Mouse (Mus musculus) midbrain, embryonic 10.5 days (tissue): ENCODE results near the gene Tbxas1. TPM values are rescaled to one million over a fixed set of nuclear protein-coding genes. Genes with fewer than 3 reads are reported as not detected.

Experiments
- DNase-seq: peaks from one replicate; pipeline ENCODE4 v3.0.0-alpha.2; 2017; ENCODE audit warnings: low spot score
- H3K27ac ChIP-seq: fragments of 300-500 bp; sonication (generic); replicated peaks from 2 replicates; pipeline ENCODE4 v1.5.1; 2016; ENCODE audit warnings: mild to moderate bottlenecking
- H3K27me3 ChIP-seq: fragments of 300-500 bp; sonication (generic); 2 replicates; pipeline ENCODE4 v1.6.1; 2016; ENCODE audit warnings: low read depth, mild to moderate bottlenecking; ENCODE audit not compliant: poor library complexity, severe bottlenecking
- H3K36me3 ChIP-seq: fragments of 300-500 bp; sonication (generic); 2 replicates; pipeline ENCODE4 v1.6.1; 2016; ENCODE audit warnings: mild to moderate bottlenecking, moderate library complexity
- H3K4me1 ChIP-seq: fragments of 300-500 bp; sonication (generic); 2 replicates; pipeline ENCODE4 v1.6.1; 2016
- H3K4me3 ChIP-seq: fragments of 300-500 bp; sonication (generic); 2 replicates; pipeline ENCODE4 v1.5.1; 2016; ENCODE audit warnings: mild to moderate bottlenecking, moderate library complexity
- H3K9me3 ChIP-seq: fragments of 300-500 bp; sonication (generic); replicated peaks from 2 replicates; pipeline ENCODE4 v1.6.1; 2016; ENCODE audit warnings: mild to moderate bottlenecking
- WGBS: fragments of 180-500 bp; shearing (Covaris S2); methylation state at CpG from one replicate; pipeline ENCODE4 v1.1.7; 2016; 5-methylcytosine and 5-hydroxymethylcytosine counted together
- polyA plus RNA-seq: library from polyadenylated mRNA; unstranded; fragments of >200 nt; fragmentation: Nextera tagmentation; extraction: Ambion mirVana; gene quantifications from 2 replicates; pipeline ENCODE4 v1.2.1, GENCODE M21; 2016

Gene Tbxas1
- polyA plus RNA-seq, 1 experiment from 2014 or later: 1.1 TPM

DNA sequence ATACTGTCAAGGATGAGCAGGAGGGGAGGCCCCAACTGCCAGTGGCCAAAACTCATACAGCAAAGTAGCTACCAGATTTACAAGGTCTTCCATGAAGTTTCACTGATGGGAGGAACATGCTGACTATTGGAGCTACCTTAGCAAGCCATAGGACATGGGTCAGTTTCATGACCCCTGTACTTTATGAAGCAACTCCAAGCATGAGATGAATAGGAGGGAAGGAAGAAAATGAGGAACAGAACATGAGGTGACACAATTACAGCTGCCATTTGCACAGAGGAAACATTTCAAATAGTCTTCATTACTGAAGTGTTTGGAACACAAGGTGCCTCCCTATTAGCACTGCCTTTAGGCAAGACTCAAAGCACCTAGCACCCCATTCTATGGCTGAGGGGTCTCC is 9.4 kb upstream of the Tbxas1 start:
- Histone ChIP-seq H3K27me3 (no peaks in the 10 kb centered on the region), H3K36me3 (peaks cover 5% of the 10 kb centered on the region; the same call in 1 of the 2 replicates), H3K27ac (no peak overlapping the region), H3K4me1 (peaks cover 66% of the 10 kb centered on the region), H3K4me3 (no peak overlapping the region), H3K9me3 (no peaks in the 10 kb centered on the region)
- DNase-seq: no peak

DNA sequence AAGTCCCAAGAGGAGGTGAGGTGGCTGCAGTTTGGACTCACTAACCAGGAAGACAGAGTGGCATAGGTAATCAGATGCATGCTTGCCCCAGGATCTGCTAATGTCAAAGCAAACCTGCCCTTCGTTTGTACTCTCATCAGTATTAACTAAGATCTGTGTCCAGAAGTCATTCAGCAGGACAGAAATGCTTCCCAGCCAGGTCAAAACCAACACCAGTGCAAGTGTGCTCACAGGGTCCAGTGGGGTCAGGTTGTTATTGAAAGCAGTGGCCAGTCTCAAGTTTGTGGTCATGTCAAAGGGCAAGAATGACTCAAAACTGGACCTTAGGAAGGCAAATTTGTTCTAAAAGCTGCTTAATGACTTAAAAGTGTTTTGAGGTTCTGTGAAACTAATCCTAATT is 8.8 kb upstream of the Tbxas1 start:
- H3K9me3 ChIP-seq: no peaks in the 10 kb centered on the region
- H3K27ac ChIP-seq: no peak overlapping the region
- H3K4me1 ChIP-seq: peaks cover 71% of the 10 kb centered on the region
- peaks cover 5% of the 10 kb centered on the region; the same call in 1 of the 2 replicates for H3K36me3 ChIP-seq
- WGBS: 78% methylated on average over 1 of the region's 1 CpGs
- no peaks in the 10 kb centered on the region for H3K27me3 ChIP-seq
- no peak overlapping the region for H3K4me3 ChIP-seq
- DNase-seq: no peak

DNA sequence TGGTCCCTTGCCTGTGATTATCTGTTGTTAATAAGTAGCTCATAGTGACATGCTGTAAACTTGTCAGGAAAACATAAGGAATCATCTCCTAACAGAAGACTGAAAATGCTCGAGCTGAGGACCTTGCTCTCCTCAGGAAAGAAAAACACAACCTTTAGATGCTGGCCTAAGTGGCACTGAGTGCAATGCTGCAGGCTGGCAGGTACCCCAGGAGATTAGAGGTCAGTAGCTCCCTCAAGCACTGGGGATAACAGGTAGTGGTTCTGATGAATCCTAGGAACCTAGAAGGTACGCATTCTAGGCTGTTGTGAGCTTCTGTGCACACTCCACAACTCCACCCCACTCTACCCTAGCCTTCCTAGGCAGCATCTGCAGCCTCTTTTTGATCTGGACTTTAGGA is 8.4 kb upstream of the Tbxas1 start:
- WGBS: 82% methylated on average over 2 of the region's 2 CpGs
- Histone ChIP-seq H3K9me3 (no peaks in the 10 kb centered on the region), H3K27ac (no peak overlapping the region), H3K27me3 (no peaks in the 10 kb centered on the region), H3K4me1 (peaks cover 75% of the 10 kb centered on the region), H3K4me3 (no peak overlapping the region), H3K36me3 (peaks cover 5% of the 10 kb centered on the region; the same call in 1 of the 2 replicates)
- DNase-seq: no peak

DNA sequence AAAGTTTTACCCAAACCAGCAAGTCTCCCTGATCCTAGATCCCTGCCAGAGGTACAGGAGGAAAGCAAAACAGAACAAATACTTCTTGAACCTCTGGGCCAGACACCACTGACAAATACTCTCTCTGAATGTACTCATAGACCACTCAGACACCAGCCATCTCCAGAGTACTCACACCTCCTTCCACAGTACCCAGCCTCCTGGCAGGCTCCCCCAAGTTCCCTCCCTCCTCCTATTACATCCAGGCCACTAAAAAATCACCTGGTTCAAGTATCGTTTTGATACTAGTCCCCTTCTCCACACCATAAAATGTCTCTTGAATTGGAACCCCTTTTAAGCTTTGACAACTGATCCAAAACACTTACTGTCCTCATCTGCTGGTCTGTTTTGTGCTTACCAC is 7.9 kb upstream of the Tbxas1 start:
- no peak overlapping the region for H3K27ac ChIP-seq
- 47% methylated on average over 1 of the region's 1 CpGs for WGBS
- no peaks in the 10 kb centered on the region for H3K27me3 ChIP-seq
- H3K9me3 ChIP-seq: no peaks in the 10 kb centered on the region
- H3K36me3 ChIP-seq: peaks cover 5% of the 10 kb centered on the region; the same call in 1 of the 2 replicates
- no peak for DNase-seq
- no peak overlapping the region for H3K4me3 ChIP-seq
- peaks cover 81% of the 10 kb centered on the region for H3K4me1 ChIP-seq

DNA sequence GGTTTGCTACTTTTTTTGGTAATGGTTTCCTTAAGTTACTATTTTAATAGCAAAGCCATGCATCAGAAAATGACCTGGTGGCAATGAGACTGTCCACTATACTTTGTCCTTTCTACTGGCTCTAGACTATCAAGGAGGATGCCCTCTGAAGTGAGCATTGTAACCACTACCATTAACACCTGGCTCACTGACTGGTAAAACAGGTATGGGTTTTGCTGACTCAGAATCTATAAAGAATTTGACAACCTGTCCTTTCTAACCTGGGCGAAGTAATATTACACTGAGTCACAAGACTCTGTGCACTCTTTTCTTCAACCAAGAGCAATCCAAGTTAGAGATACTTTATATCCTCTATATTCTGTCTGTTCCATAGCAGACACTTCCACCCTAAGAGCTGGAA is 6.2 kb upstream of the Tbxas1 start:
- DNase-seq: no peak
- Histone ChIP-seq H3K27me3 (no peaks in the 10 kb centered on the region), H3K36me3 (peaks cover 5% of the 10 kb centered on the region; the same call in 1 of the 2 replicates), H3K4me3 (no peak overlapping the region), H3K4me1 (peaks cover 94% of the 10 kb centered on the region), H3K9me3 (no peaks in the 10 kb centered on the region), H3K27ac (no peak overlapping the region)
- WGBS: 90% methylated on average over 1 of the region's 1 CpGs

DNA sequence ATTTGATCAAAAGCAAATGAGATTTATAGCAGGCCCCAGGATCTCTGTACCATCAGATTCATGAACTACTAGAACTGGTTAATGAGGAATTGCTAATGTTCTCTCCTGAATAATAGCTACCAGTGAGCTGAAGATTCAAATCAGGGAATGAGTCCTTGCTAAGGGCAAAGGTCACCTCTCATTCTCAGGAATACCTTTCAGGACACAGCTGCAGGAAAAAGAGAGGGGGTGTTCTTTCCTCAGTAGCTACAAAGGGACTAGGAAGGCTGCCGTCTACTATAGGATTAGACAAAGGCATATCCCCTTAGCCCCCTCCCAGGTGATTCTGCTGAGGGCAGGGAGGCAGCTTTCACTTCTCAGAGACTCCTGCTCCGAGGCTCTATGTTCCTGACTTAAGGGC is 5.1 kb upstream of the Tbxas1 start:
- Histone ChIP-seq H3K4me1 (peaks cover 90% of the 10 kb centered on the region), H3K4me3 (no peak overlapping the region), H3K36me3 (peaks cover 5% of the 10 kb centered on the region; the same call in 1 of the 2 replicates), H3K9me3 (no peaks in the 10 kb centered on the region), H3K27ac (peak overlapping the region; percentile 70), H3K27me3 (no peaks in the 10 kb centered on the region)
- WGBS: 18% methylated on average over 2 of the region's 2 CpGs
- DNase-seq: no peak

DNA sequence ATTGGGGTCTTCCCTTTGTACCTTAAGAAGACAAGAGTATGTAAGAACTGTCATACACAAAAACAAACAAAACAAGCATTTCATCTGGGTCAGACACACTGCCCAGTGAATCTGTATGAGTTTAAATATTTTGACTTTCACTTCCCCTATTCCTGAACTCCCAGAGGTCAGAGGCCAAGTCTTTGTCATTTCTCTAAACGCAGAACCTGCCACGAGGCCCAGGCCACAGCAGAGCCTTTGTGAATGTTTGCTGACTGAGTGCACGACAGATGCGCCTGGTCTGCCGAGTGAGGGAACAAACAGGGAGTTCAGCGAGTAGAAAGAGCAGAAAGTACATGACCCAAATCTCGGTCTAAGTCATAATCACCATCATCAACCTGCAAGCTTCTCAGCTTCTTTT is 4.2 kb upstream of the Tbxas1 start:
- DNase-seq: peak; percentile 50
- H3K4me3 ChIP-seq: peak overlapping the region; percentile 25; the same call in 1 of the 2 replicates

DNA sequence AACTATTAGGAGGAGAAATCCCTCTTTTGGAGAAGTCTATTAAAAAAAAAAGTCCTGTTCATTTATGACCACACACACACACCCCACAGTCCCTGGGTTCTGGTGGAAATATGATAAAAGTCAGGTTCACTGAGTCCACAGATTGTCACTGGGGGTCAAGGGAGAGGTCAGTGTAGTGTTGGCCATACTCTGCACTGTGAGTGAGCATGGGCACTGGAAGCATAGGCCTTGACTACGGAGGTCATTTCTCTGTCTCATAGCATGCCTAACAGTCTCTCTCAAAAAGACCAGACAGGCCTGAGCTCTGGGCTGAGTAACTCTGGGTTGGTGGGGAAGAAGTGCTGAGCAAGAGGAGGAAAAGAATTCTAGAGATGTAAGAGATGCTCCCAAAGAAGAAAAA is 1.9 kb upstream of the Tbxas1 start:
- Histone ChIP-seq H3K4me1 (peaks cover 68% of the 10 kb centered on the region), H3K27me3 (peaks cover 12% of the 10 kb centered on the region), H3K36me3 (peaks cover 5% of the 10 kb centered on the region; the same call in 1 of the 2 replicates), H3K4me3 (peak overlapping the region; percentile 99), H3K9me3 (no peaks in the 10 kb centered on the region), H3K27ac (peak overlapping the region; percentile 99; the same call in 1 of the 2 replicates)
- no peak for DNase-seq
- WGBS: 71% methylated on average over 1 of the region's 1 CpGs

More for the DNA sequence above, 4.2 kb upstream of the Tbxas1 start:
- Histone ChIP-seq H3K27ac (peak overlapping the region; percentile 77), H3K27me3 (no peaks in the 10 kb centered on the region), H3K36me3 (peaks cover 5% of the 10 kb centered on the region; the same call in 1 of the 2 replicates), H3K4me1 (peaks cover 80% of the 10 kb centered on the region), H3K9me3 (no peaks in the 10 kb centered on the region)
- 13% methylated on average over 7 of the region's 7 CpGs for WGBS

DNA sequence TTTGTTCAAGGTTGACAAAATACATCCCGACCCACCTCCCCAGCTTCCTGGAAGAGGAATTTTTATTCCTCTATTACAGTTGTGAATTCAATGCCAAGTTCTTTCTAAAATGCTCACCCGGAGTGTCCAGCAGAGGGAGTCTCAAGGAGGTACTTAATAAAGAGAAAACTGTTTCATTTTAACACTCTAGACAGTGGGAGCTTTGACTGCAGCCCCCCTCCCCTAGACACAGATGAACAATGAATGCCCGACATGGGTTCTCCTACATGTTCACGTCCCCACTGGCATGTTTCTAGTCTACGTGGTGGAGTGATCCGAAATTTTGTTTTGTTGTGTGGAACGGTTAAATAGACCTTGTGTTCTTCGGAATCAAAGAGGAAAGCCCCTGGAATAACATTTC is 1.2 kb upstream of the Tbxas1 start:
- peaks cover 18% of the 10 kb centered on the region for H3K27me3 ChIP-seq
- H3K4me1 ChIP-seq: peaks cover 62% of the 10 kb centered on the region
- H3K36me3 ChIP-seq: peaks cover 5% of the 10 kb centered on the region; the same call in 1 of the 2 replicates
- peak overlapping the region; percentile 99 for H3K27ac ChIP-seq
- 22% methylated on average over 8 of the region's 8 CpGs for WGBS
- H3K4me3 ChIP-seq: peak overlapping the region; percentile 99
- peak; percentile 60 for DNase-seq
- H3K9me3 ChIP-seq: no peaks in the 10 kb centered on the region

DNA sequence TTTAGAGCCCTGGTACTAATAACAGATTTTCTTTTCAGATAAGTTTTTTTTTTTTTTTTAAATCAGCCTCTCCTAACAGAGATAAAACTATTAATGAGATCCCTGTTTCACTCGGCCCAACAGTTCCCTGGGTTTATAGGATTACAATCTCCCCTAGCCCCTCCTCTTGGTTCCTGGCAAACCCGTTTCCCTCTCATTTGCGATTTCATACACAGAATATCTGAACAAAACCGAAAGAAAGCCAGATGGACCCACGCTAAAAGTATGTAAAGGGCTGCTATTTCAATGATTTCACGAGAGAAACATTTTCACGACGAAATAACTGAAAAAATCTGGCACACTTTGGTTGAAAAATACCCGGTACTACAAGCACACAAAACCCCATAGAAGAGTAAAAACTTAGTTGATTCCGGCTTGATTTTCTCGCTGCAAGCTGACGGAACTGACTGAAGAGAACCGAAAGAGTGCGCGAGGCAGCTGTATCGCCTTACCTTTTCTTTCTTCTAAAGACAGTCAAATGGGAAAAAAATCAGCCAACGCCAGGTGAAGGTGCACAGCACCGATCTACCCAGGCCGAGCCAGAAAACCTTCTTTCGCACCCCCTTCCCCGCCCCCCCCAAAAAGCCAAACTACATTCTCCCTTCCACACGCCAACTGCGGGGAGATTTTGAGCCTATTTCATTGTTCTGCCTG is 493 bp upstream of the Tbxas1 start:
- H3K4me3 ChIP-seq: peak overlapping the region; percentile 99
- H3K9me3 ChIP-seq: no peaks in the 10 kb centered on the region
- peaks cover 5% of the 10 kb centered on the region; the same call in 1 of the 2 replicates for H3K36me3 ChIP-seq
- H3K4me1 ChIP-seq: peaks cover 56% of the 10 kb centered on the region
- under 1% methylated on average over 23 of the region's 23 CpGs for WGBS
- H3K27ac ChIP-seq: peak overlapping the region; percentile 99
- peaks cover 22% of the 10 kb centered on the region for H3K27me3 ChIP-seq
- no peak for DNase-seq

DNA sequence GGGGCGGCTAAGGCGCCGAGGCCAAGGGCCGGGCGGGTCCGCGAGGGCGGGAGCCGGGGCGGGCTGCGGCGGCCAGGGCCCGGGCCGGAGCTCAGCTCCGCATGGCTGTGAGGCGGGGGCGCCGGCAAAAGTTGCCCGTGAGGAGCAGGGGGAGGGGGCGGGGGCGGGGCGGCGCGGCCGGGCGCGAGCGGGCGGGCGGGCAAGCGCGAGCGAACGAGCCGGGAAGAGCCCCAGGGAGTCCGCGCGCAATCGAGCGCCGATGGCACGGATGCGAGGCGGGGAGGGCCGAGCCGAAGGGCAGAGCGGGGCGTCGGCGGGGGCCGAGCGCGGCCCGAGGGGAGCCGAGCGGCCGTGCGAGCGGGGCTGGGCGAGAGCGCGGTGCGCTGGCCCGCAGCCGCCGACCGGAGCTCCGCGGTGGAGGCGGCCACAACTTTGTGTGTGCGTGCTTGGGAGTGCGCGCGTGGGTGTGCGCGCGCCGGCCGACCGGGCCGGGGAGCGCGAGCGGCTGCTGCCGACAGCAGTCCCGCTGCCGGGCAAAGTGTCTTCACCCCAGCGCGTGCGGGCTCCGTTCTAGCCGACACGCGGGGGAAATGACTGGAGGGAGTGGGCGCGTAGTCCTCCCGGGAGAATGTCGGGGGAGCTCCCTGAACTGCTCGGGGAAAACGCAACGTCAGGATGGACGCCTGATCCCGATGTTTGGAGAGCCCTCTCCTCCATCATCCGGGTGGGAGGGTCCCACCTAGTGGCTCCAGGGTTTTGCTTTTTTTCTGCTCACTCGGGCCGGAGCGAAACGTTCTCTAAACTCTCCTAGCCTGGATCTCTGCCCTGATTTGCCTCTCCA is 1.1 kb downstream of the Tbxas1 start, which contains the start of gene Hipk2:
Gene Hipk2 (minus strand): TSS at position 95 of the 841 bp plus-strand sequence.
- Histone ChIP-seq H3K4me1 (peaks cover 40% of the 10 kb centered on the region), H3K9me3 (no peaks in the 10 kb centered on the region), H3K27ac (peak within 1 kb of the TSS; percentile 99), H3K27me3 (peaks cover 22% of the 10 kb centered on the region), H3K4me3 (peak within 1 kb of the TSS; percentile 99), H3K36me3 (no peaks in the 10 kb centered on the region)
- WGBS: under 1% methylated on average over 100 of the region's 108 CpGs
- peak; percentile 91 for DNase-seq

DNA sequence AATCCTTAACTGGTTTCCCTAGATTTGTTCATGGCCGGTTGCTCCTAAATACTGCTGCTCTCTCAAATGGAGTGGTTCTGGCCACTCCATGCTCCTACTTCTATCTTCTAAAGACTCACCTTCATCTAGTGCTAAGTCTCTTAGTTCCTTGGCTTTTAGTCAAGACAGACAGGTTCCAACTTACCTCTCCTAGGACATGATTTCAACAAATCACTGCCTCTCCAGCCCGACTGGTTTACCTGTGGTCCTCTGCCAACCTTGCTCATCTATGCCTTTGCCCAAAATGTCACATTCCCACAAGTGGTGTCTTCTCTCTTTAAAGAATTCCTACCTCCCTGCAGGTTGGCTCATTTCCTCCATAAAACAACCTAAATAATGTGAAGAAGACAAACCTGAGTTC is 2.5 kb downstream of the Tbxas1 start:
- whole genome bisulfite sequencing: 84% methylated on average over 2 of the region's 2 CpGs
- no peak for DNase-seq
- H3K4me1 ChIP-seq: peaks cover 31% of the 10 kb centered on the region
- no peaks in the 10 kb centered on the region for H3K9me3 ChIP-seq
- no peaks in the 10 kb centered on the region for H3K36me3 ChIP-seq
- H3K27me3 ChIP-seq: peaks cover 31% of the 10 kb centered on the region
- H3K27ac ChIP-seq: no peak overlapping the region
- H3K4me3 ChIP-seq: no peak overlapping the region

DNA sequence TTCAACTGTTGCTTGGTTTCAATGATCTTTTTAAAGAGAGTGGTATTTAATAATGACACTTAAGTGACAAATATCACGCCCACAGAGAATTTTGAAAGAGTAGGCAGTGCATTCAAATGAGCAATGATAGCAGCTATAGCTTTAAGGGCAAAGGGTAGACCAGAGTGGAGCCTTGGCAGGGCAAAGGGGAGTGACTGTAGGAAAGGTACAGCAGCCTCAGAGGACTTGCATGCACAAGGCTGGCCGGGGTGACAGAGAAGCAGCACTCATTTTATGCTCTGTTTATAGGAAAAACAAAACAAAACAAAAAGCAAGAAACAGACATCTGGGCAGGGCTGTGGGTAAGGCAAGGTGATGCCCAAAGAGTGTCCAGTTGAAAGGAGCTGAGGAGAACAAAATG is 6.3 kb downstream of the Tbxas1 start:
- no peak for DNase-seq
- Histone ChIP-seq H3K27ac (no peak overlapping the region), H3K27me3 (peaks cover 31% of the 10 kb centered on the region), H3K9me3 (no peaks in the 10 kb centered on the region), H3K4me3 (no peak overlapping the region), H3K36me3 (no peaks in the 10 kb centered on the region), H3K4me1 (peaks cover 27% of the 10 kb centered on the region)
- WGBS: 72% methylated on average over 2 of the region's 2 CpGs
